Mouse (Mus musculus): Measurements from ENCODE around the gene Entpd6.

The Entpd6 gene

GRCm38 (mm10) chr2:150787234-150787771 is 38.5 kb downstream of the Entpd6 start:
- peak; percentile 55 for DNase-seq

GRCm38 (mm10) chr2:150788768-150789550 is 40.1 kb downstream of the Entpd6 start:
- peak; percentile 90 for DNase-seq

- no peak for DNase-seq
Measured at GRCm38 (mm10) chr2:150793320-150793719, 44.5 kb downstream of the Entpd6 start.

GRCm38 (mm10) chr2:150798084-150798483 is 49.2 kb downstream of the Entpd6 start:
- DNase-seq: no peak

GRCm38 (mm10) chr2:150800616-150801015 is 51.8 kb downstream of the Entpd6 start:
- no peak for DNase-seq

- no peak for DNase-seq
Measured at GRCm38 (mm10) chr2:150803035-150803434, 54.2 kb downstream of the Entpd6 start.

- DNase-seq: peak; percentile 31
Measured at GRCm38 (mm10) chr2:150808381-150808780, 59.5 kb downstream of the Entpd6 start.

- DNase-seq: no peak
Measured at GRCm38 (mm10) chr2:150808812-150809211, 60.0 kb downstream of the Entpd6 start.

GRCm38 (mm10) chr2:150810603-150811002 is 61.8 kb downstream of the Entpd6 start:
- DNase-seq: no peak

- DNase-seq: no peak
Measured at GRCm38 (mm10) chr2:150812816-150813215, 64.0 kb downstream of the Entpd6 start.

- peak; percentile 74 for DNase-seq
Measured at GRCm38 (mm10) chr2:150816676-150817402, 68.0 kb downstream of the Entpd6 start.

GRCm38 (mm10) chr2:150818742-150819141 is 69.9 kb downstream of the Entpd6 start:
- DNase-seq: no peak

GRCm38 (mm10) chr2:150820720-150821119 is 71.9 kb downstream of the Entpd6 start:
- DNase-seq: no peak

All from cerebellum, adult 9-11 months (tissue).